Mouse (Mus musculus): ENCODE results near the gene Pradc1. TPM values are rescaled to one million over a fixed set of nuclear protein-coding genes. Genes with fewer than 3 reads are reported as not detected.

Gene Pradc1
- polyA plus RNA-seq (2017; shearing (Covaris generic)) = 22.9 TPM

GRCm38 (mm10) chr6:85451664-85452410 lies at the start of gene Pradc1:
TSS of gene Pradc1 (minus strand) at chr6:85451970.

DNA sequence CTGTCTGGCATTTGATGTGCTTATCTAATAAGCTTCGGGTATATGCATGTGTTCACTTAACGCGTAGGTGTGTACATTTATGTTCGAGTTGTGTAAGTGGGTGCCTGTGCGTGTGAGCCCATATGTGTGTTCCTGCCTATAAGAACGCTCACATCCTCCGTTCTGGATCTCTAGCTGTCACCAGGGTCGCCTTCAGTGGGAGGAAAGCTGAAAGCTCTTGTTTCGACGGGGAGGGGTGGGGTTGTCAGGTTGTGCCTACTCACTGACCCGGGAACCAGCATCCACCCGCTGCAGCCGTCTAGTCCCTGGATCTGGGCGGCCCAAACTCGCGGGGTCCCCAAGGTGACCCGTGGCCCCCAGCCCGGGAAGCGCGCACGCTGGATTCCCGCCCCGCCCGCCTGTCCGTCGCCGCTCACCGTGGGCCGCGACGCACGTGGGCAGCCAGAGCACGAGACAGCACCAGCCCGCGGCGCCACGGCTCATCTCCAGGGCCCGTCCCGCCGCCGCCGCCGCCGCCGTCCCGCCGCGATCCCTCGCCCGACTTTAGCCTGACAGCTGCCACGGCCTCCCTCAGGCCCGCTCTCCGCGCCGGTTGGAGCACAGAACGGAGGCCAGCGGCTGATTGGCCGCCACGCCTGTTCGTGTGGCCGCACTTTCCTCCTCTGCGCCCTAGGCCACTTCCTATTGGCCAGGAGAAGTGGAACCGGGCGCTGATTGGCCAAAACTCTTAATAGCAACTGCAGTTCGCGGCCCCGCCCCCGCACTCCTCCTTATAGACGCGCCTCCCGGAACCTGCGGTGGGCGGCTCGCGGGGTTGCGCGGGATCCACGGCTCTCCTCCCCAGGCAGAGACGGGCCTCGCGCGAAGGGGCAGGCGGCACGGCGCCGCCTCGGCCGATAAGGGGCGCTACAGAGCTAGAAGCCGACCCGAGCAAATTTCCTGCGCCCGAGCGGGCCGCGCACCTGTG lies 790 bp downstream of the Pradc1 start, which contains the start of gene Cct7:
Gene Cct7, plus strand, starts transcription at position 818 of the 967 bp plus-strand sequence.

DNA sequence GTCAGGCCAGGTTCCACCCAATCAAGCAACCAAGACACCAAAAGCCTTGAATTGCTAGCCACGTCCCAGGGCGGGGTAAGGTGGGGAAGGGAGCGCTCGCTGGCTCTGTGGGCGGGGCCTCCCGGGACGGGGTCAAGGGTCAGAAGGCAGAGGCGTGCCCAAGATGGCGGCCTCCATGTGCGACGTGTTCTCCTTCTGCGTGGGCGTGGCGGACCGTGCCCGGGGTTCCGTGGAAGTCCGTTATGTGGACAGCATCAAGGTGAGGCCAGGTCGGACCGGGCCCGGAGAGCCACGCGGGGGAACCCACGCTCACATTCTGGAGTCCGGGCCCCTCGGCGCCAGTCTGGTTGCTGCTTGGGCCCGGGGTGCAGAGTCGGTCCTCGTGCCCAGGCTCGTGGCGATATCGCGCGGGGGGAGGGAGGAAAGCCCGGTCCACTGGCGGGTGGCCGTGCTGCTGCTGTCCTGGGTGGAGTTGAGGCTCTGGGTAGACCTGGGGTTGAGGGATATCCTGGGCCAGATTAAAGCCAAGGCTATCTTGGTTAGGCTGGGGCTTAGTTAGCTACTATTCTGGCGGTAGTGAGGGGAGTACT lies 19.8 kb downstream of the Pradc1 start, which contains the start of gene Smyd5:
Gene Smyd5, plus strand, starts transcription at position 148 of the 590 bp plus-strand sequence.

DNA sequence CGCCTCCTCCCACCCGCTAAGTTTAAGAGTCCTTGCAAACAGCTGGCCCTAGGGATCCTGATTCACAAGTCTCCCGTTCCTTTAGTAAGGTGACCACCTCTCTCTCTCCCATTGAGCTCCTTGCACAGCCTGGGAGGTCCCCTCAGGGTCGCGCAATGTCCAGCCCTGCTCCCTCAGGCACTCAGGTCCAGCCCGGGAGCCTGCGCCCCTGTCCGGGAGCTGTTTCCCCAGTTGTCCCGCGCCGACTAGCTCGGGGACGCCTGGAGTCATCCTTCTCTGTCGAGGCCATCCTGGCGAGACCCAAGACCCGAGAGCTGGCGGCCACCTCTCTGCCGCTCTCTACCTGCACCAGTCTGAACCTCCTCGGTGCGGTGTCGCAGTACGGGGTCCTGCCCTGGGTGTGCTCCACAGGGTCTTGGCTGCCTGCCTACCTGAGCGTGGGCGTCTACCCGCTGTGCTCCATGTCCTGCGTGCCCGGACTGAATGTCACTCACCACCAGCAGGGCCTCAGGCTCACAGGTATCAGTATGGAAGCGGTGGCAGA lies 27.9 kb downstream of the Pradc1 start, which contains the start of gene Noto:
Gene Noto, plus strand, starts transcription at position 51 of the 544 bp plus-strand sequence.

Other genes with a start within 250 kb of the Pradc1 start
- gene Sfxn5, start 118.5 kb downstream of the Pradc1 start, polyA plus RNA-seq (2017; shearing (Covaris generic)) = 1.0 TPM
- 0.67 TPM for gene Rab11fip5, start 77.3 kb downstream of the Pradc1 start, polyA plus RNA-seq (2017; shearing (Covaris generic))
- not detected for gene Noto, start 28.1 kb downstream of the Pradc1 start, polyA plus RNA-seq (2017; shearing (Covaris generic))
- 50.5 TPM for gene Smyd5, start 20.0 kb downstream of the Pradc1 start, polyA plus RNA-seq (2017; shearing (Covaris generic))
- gene Cct7, start 456 bp downstream of the Pradc1 start, polyA plus RNA-seq (2017; shearing (Covaris generic)) = 290 TPM
- 0.39 TPM for gene Fbxo41, start 51.0 kb upstream of the Pradc1 start, polyA plus RNA-seq (2017; shearing (Covaris generic))
- gene Egr4, start 61.6 kb upstream of the Pradc1 start, polyA plus RNA-seq (2017; shearing (Covaris generic)) = 0.41 TPM
- gene Alms1, start 135.6 kb upstream of the Pradc1 start, polyA plus RNA-seq (2017; shearing (Covaris generic)) = 1.7 TPM